Mouse (Mus musculus) spleen, postnatal 36 days (tissue): ENCODE results near the gene Tmem222.

Source experiments
- DNase-seq, 2 experiments: peaks; one replicate each; pipeline ENCODE4 v3.0.0; 2022; ENCODE audit warnings: low spot score in 2 of 2, mixed read lengths in 1 of 2

The Tmem222 gene

GRCm38 (mm10) chr4:133251214-133251613 lies 26.4 kb downstream of the Tmem222 start:
- DNase-seq: no peak

DNA sequence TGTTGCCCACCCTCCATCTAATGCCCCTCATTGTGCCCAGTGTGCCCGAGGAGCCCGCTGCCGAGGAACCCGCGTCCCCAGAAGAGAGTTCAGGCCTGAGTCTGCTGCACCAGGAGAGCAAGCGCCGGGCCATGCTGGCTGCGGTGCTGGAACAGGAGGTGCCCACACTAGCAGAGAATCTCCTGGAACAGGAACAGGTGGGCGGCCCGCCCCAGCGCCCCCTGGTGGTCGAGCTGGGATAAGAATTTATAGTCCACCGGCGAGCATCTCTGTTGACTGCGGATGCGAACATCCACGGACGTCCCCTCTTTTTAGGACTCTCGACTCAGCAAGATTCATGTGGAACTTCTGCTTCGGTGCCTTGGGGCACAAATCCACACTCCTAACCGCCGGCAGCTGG lies 27.0 kb downstream of the Tmem222 start:
- peak; percentile 68 to 73 for DNase-seq

DNA sequence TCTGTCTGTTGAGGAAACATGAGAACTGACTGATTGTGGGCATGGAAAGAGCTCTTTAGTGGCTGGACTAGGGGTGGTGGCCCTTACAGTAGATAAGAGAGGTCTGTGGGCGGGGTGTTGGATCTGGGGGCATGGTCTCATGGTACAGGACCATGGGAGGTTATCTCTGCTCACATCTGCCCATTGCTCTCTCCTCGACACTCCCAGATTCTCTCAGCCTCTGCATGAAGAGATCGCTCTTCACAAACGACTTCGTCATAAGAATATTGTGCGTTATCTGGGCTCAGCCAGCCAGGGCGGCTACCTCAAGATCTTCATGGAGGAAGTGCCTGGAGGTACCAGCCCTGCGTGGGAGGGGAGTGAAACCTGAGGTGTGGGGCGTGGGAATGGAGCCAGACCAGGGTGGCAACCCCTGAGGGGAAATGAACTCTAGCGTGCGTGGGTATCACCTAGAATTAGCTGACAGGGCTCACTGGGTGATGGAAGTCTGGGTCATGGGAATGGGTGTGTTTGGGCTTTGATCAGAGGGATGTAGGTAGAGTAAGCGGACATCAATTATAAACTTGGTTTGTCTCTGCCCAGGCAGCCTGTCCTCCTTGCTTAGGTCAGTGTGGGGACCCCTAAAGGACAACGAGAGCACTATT lies 29.7 kb downstream of the Tmem222 start:
- peak; percentile 33 to 51 for DNase-seq

GRCm38 (mm10) chr4:133247072-133247471 lies 30.5 kb downstream of the Tmem222 start:
- no peak for DNase-seq

DNA sequence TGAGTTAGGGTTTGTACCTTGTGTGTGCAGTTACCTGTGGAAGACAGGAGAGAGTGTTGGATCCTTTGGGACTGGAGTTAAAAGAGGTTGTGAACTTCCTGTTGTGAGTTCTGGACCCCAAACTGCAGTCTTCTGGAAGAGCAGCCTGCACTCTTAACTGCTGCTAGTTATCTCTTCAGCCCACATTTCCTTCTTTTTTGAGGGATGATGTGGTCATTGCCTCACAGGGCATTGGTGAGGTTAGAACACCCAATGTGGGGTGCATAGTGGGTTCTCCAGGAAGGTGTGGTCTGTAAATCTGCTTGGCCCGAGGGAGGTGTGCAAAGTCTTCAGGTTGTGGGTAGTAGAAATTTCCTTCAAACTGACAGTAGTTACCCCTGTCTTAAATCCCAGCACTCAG lies 33.3 kb downstream of the Tmem222 start:
- no peak for DNase-seq

DNA sequence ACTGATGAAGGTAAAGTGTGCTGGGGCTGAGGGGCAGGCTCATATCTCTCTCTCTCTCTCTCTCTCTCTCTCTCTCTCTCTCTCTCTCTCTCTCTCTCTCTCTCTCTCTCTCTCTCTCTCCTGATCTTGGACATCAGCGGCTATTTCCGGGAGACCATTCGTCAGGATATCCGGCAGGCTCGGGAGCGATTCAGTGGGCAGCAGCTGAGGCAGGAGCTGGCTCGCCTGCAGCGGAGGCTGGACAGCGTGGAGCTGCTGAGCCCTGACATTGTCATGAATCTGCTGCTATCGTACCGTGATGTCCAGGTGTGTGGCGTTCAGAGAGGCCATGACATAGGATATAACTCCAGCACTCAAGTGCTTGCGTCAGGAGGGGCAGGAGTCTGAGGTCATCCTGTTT lies 34.1 kb downstream of the Tmem222 start:
- no peak for DNase-seq

DNA sequence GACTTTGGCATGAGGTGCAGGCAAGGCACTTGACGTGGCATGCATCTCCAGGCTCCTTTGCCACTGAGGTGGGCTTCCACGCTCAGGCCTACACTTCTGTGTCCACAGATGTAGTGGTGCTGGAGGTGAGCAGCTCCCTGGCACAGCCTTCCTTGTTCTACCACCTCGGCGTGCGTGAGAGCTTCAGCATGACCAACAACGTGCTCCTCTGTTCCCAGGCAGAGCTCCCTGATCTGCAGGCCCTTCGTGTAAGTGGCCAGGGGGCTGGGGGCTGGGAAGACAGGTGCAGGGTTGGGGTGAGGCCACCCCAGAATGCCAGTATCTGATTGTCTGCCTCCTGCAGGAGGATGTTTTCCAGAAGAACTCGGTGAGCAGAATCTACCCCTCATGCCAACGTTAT lies 34.9 kb downstream of the Tmem222 start:
- DNase-seq: no peak

GRCm38 (mm10) chr4:133241910-133242309 lies 35.7 kb downstream of the Tmem222 start:
- no peak for DNase-seq

DNA sequence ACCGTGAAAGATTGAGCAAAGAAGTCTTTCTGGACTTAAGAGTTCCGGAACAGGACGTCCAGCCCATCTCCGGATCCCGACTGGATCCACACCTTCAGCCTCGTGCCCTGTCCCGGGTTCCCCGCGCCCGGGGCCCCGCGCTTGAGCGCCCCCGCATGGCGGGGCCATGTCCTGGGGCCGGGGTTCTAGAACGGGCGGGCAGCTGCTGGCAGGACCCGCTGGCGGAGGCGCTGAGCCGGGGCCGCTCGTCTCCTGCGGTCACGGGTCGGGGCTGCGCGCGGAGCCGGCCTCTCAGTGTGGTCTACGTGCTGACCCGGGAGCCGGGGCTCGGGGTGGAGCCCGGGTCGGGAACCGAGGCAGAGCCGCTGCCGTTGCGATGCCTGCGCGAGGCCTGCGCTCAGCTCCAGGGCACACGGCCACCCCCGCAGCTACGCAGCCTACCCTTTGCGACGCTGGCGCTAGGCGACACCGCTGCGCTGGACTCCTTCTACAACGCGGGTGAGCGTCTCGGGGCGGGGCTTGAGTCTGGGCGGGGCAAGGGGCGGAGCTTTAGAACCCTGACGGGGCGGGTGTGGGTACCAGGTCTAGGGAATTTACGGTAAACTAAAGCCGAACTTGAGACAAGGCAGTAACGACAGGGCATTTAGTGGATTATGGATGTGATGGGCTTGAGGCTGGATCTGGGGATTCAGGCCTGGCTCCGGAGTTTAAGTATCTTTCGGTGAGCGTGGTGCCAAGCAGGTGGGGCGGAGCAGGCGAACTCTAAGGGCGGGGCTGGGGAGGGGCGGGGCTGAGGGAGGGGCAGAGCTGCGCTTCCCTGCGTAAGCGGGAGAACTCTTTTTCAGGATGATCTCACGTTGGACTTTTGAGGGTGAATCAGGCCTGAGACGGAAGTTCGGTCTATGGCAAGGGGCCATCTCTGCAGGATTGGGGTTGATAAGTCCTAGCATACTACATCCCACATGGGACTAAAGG lies 36.4 kb downstream of the Tmem222 start:
- peak; percentile 86 for DNase-seq

- DNase-seq: peak; percentile 30 to 48
Measured at GRCm38 (mm10) chr4:133240490-133240921, 37.1 kb downstream of the Tmem222 start, which contains the start of gene Map3k6. Map3k6 (plus strand) TSS chr4:133240818.

GRCm38 (mm10) chr4:133237911-133238310 lies 39.7 kb downstream of the Tmem222 start:
- peak; percentile 74 to 75 for DNase-seq

- DNase-seq: no peak
Measured at GRCm38 (mm10) chr4:133235415-133235814, 42.2 kb downstream of the Tmem222 start.

DNA sequence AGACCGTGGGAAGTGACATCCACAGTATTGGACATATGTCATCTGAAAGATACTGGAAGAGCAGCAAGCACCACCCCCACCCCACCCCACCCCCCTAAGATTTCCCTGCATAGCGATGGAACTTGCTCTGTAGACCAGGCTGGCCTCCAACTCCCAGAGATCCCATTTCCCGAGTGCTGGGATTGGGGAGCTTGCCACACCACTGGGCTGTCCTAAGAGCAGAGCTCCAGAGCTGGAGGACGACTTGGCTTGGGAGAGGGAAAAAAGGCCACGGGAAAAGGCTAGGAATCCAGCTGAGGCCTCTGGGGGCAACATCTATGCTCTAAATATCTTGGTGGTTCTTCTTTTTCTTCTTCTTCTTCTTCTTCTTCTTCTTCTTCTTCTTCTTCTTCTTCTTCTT lies 42.8 kb downstream of the Tmem222 start:
- no peak for DNase-seq

DNA sequence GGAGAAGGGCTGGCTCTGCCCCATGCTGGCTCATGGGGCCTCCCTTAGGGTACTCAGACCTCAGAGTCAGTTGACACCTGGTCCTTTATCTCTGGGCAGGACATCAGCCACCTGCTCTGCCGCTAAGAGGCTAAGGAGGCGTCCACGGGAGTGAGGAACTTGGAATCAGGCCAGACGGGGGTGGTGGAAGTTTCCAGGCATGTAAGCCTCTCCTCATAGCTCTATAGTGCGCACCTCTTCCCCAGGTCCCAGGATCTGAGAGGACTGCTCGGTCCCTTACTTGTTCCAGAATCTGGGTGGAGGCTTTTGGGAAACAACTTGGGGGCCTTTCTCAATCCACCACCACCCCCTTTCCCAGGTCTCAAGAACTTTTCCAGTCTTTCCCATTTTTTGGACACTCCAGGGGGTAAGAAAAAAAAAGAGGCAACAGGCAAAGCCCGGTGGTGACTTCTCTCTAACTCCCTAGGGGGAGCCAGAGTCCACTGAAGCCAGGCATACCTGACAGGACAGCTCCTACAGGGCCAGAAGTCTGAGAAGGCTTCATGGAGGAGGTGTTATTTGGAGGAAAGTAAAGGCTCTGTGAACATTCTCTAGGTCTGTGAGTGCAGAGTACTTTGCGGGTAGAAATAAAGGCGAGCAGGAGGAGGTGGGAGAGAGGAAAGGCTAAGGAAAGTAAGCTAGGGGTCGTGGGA lies 44.2 kb downstream of the Tmem222 start:
- peak; percentile 45 to 57 for DNase-seq

DNA sequence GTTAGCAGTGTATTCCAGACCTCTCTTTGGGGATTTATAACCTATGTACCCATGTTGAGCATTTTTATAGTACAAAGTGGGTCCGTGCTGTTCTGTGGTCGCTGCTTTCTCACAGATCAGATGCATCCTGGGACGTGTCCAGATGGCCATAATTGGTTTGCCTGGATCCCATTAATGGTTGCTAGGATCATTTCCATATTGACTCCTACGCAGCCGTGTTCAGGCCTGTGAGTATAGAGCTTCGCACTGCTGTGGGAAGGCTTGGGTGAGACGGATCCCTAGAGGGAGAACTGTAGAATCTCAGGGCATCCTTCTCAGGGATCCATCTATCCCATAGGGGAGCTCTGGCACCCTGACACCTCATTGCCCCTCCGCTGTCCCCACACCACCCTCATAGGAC lies 48.0 kb downstream of the Tmem222 start:
- DNase-seq: no peak

DNA sequence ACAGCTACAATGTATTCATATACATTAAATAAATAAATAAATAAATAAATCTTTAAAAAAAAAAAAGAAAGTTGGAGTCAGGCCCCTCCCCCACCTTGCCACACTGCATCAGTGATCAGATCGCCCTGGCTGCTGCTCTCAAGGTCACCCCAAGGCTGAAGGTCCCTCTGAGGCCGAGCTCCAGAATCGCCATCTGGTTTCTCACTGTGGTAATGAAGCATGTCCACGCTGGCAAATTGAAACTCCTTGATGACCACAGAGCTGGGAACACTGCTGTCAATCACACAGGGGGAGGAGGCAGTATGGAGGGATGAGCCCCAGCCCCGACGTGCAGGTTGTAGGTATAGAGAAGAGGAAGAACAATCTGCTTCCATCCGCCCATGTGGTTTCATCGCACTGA lies 50.0 kb downstream of the Tmem222 start:
- no peak for DNase-seq

GRCm38 (mm10) chr4:133226073-133226472 lies 51.5 kb downstream of the Tmem222 start:
- DNase-seq: no peak

- DNase-seq: no peak
Measured at GRCm38 (mm10) chr4:133223875-133224274, 53.7 kb downstream of the Tmem222 start.

DNA sequence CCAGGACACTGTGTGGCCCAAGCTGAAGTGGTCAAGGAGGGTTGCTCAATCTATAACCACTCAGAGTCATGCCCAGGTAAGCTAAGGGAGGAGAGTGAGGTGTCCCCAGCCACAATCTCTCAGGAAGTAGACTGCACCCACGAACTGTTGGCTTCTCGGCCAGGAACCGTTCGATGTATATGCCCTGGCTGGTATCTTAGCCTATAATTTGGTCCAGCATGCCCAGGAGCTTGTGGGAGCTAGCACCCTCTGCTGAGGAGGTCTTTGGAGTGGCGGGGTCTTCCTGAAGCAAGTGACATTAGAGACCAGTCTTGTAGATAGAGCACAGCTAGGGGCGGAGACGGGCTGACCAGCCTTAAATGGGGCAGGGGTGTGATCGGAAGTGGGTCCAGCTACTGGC lies 55.9 kb downstream of the Tmem222 start:
- no peak for DNase-seq

DNA sequence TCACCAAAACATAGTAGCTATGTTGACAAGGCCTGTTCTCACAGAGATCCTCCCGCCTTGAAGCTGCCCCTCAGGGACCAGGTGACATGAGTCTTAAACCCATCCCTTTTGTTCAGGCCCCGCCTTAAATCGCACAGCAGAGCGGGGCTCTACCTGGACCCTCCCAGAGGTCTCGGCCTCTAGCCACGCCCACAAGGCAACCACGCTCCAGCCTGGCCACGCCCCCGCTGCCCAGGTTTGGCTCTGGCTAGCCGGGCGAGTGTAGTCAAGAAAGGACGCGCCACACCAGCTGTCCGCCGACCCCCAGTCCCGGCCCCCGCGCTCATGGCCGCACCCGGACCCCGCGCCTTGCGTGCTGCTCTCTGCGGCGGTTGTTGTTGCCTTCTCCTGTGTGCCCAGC lies 56.9 kb downstream of the Tmem222 start:
- DNase-seq: no peak

DNA sequence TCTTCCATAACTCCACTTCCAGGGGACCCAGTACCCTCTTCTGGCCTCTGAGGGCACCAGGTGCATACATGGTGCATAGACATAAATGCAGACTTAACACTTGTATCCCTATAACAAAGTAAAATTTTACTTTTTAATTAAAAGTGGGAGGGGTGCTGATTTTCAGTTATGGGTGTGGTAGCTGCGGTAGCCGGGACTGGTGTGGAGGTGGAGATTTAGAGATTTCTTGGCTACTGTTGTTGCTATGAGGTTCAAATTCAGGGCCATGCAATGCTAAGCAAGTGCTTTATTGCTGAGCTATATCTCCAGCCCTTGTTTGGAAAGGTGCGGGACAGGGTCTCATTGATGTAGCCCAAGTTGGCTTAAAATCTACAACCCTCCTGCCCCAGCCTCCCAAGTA lies 58.8 kb downstream of the Tmem222 start:
- DNase-seq: no peak

DNA sequence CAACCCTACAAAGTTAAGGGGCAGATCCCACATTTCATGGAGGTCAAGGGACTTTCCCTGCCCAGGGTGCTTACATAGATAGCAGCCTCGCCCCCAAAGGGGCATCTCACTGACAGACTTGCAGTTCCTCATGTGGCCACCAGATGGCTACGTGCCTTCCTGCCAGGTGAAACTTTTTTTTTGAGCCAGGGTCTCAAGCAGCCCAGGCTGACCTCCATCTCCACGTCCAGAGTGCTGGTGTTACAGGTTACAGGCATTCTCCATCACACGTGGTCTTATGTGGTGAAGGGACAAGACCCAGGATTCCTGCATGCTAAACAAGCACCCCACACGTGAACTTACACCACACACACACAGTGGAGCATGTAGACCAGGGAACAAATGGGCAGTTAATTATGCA lies 60.0 kb downstream of the Tmem222 start:
- DNase-seq: peak; percentile 48 to 52
